Mouse (Mus musculus): ENCODE results near the gene Tmem150a. TPM values are rescaled to one million over a fixed set of nuclear protein-coding genes. Genes with fewer than 3 reads are reported as not detected.

Gene Tmem150a
- polyA plus RNA-seq, 1 experiment, result 13.0 TPM

GRCm38 (mm10) chr6:72390795-72391521 lies 35.7 kb downstream of the Tmem150a start:
- no peaks in the 10 kb centered on the region for H3K36me3 ChIP-seq (ENCODE audit: control insufficient read depth, insufficient read depth, low read length, poor library complexity, severe bottlenecking)
- H3K9ac ChIP-seq (ENCODE audit: low read depth, poor library complexity, severe bottlenecking), result no peak overlapping the region
- H3K4me1 ChIP-seq (ENCODE audit: control insufficient read depth, insufficient read depth, low read length), result no peaks in the 10 kb centered on the region
- no peak overlapping the region for H3K4me3 ChIP-seq (ENCODE audit: low read depth, low read length)
- no peaks in the 10 kb centered on the region for H3K9me3 ChIP-seq (replicated peaks; ENCODE audit: control insufficient read depth, insufficient read depth, low read length, poor library complexity, severe bottlenecking)
- no peaks in the 10 kb centered on the region for H3K27me3 ChIP-seq (ENCODE audit: control insufficient read depth, insufficient read depth, low read length, poor library complexity, severe bottlenecking)
- TF ChIP-seq CTCF (IDR thresholded peaks at IDR 0.05; ENCODE audit: low read depth, low read length) (no peak), POLR2A (IDR thresholded peaks at IDR 0.05; ENCODE audit: insufficient read depth, low read length) (no peak), EP300 (IDR thresholded peaks at IDR 0.05; ENCODE audit: insufficient read depth, low read depth, low read length) (no peak)
- 0 out of 2 replicates have a peak overlapping the region, but pooled peaks have one; percentile 7 for H3K27ac ChIP-seq (ENCODE audit: insufficient read depth, low read length)

DNA sequence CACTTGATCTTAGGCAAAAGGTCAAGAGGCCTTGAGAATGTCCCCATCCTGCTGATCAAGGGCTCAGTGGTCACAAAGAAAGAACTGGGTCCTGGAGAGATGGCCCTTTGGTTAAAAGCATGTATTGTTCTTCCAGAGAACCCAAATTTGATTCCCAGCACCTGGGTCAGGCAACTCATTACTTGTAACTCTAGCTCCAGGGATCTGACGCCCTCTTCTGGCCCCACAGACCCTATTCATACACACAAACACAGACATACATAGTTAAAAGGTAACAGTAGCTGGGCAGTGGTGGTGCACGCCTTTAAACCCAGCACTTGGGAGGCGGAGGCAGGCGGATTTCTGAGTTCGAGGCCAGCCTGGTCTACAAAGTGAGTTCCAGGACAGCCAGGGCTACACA lies 37.1 kb downstream of the Tmem150a start:
- Histone ChIP-seq H3K27me3 (ENCODE audit: control insufficient read depth, insufficient read depth, low read length, poor library complexity, severe bottlenecking) (no peaks in the 10 kb centered on the region), H3K27ac (ENCODE audit: insufficient read depth, low read length) (no peak overlapping the region), H3K4me3 (ENCODE audit: low read depth, low read length) (no peak overlapping the region), H3K36me3 (ENCODE audit: control insufficient read depth, insufficient read depth, low read length, poor library complexity, severe bottlenecking) (no peaks in the 10 kb centered on the region), H3K9ac (ENCODE audit: low read depth, poor library complexity, severe bottlenecking) (no peak overlapping the region), H3K9me3 (replicated peaks; ENCODE audit: control insufficient read depth, insufficient read depth, low read length, poor library complexity, severe bottlenecking) (no peaks in the 10 kb centered on the region), H3K4me1 (ENCODE audit: control insufficient read depth, insufficient read depth, low read length) (no peaks in the 10 kb centered on the region)
- TF ChIP-seq EP300 (IDR thresholded peaks at IDR 0.05; ENCODE audit: insufficient read depth, low read depth, low read length) (no peak), CTCF (IDR thresholded peaks at IDR 0.05; ENCODE audit: low read depth, low read length) (no peak), POLR2A (IDR thresholded peaks at IDR 0.05; ENCODE audit: insufficient read depth, low read length) (no peak)

DNA sequence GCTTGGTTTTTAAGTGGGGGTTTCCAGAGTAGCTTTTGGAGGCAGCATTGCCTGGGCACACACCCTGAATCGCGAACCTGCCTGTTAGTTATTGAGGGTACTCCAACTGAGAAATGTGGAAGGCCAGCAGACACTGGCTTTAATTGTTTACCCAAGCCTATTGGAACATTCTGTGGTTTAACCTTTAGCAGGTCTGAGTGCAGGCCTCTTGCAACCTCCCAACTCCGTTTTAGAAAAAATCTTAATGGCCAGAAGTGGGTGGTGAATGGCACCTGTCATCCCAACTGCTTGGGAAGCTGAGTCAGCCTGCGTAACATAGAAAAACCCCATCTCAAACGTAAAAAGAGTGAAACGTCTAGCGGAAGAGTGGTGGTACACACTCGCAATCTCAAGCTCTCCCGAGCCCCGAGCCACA lies 41.6 kb downstream of the Tmem150a start:
- Histone ChIP-seq H3K36me3 (ENCODE audit: control insufficient read depth, insufficient read depth, low read length, poor library complexity, severe bottlenecking) (no peaks in the 10 kb centered on the region), H3K9me3 (replicated peaks; ENCODE audit: control insufficient read depth, insufficient read depth, low read length, poor library complexity, severe bottlenecking) (no peaks in the 10 kb centered on the region), H3K9ac (ENCODE audit: low read depth, poor library complexity, severe bottlenecking) (no peak overlapping the region), H3K4me1 (ENCODE audit: control insufficient read depth, insufficient read depth, low read length) (no peaks in the 10 kb centered on the region), H3K27me3 (ENCODE audit: control insufficient read depth, insufficient read depth, low read length, poor library complexity, severe bottlenecking) (no peaks in the 10 kb centered on the region), H3K27ac (ENCODE audit: insufficient read depth, low read length) (no peak overlapping the region), H3K4me3 (ENCODE audit: low read depth, low read length) (no peak overlapping the region)
- TF ChIP-seq EP300 (IDR thresholded peaks at IDR 0.05; ENCODE audit: insufficient read depth, low read depth, low read length), result no peak
- no peak for TF ChIP-seq CTCF (IDR thresholded peaks at IDR 0.05; ENCODE audit: low read depth, low read length)
- no peak for TF ChIP-seq POLR2A (IDR thresholded peaks at IDR 0.05; ENCODE audit: insufficient read depth, low read length)

GRCm38 (mm10) chr6:72399967-72400366 lies 44.7 kb downstream of the Tmem150a start:
- Histone ChIP-seq H3K4me3 (ENCODE audit: low read depth, low read length) (no peak overlapping the region), H3K36me3 (ENCODE audit: control insufficient read depth, insufficient read depth, low read length, poor library complexity, severe bottlenecking) (no peaks in the 10 kb centered on the region), H3K27ac (ENCODE audit: insufficient read depth, low read length) (no peak overlapping the region), H3K9ac (ENCODE audit: low read depth, poor library complexity, severe bottlenecking) (no peak overlapping the region), H3K27me3 (ENCODE audit: control insufficient read depth, insufficient read depth, low read length, poor library complexity, severe bottlenecking) (no peaks in the 10 kb centered on the region), H3K9me3 (replicated peaks; ENCODE audit: control insufficient read depth, insufficient read depth, low read length, poor library complexity, severe bottlenecking) (no peaks in the 10 kb centered on the region), H3K4me1 (ENCODE audit: control insufficient read depth, insufficient read depth, low read length) (no peaks in the 10 kb centered on the region)
- no peak for TF ChIP-seq CTCF (IDR thresholded peaks at IDR 0.05; ENCODE audit: low read depth, low read length)
- no peak for TF ChIP-seq POLR2A (IDR thresholded peaks at IDR 0.05; ENCODE audit: insufficient read depth, low read length)
- no peak for TF ChIP-seq EP300 (IDR thresholded peaks at IDR 0.05; ENCODE audit: insufficient read depth, low read depth, low read length)

GRCm38 (mm10) chr6:72401875-72402274 lies 46.6 kb downstream of the Tmem150a start:
- no peak overlapping the region for H3K27ac ChIP-seq (ENCODE audit: insufficient read depth, low read length)
- no peaks in the 10 kb centered on the region for H3K27me3 ChIP-seq (ENCODE audit: control insufficient read depth, insufficient read depth, low read length, poor library complexity, severe bottlenecking)
- no peak overlapping the region for H3K4me3 ChIP-seq (ENCODE audit: low read depth, low read length)
- no peaks in the 10 kb centered on the region for H3K36me3 ChIP-seq (ENCODE audit: control insufficient read depth, insufficient read depth, low read length, poor library complexity, severe bottlenecking)
- H3K9ac ChIP-seq (ENCODE audit: low read depth, poor library complexity, severe bottlenecking), result no peak overlapping the region
- H3K9me3 ChIP-seq (replicated peaks; ENCODE audit: control insufficient read depth, insufficient read depth, low read length, poor library complexity, severe bottlenecking), result no peaks in the 10 kb centered on the region
- no peaks in the 10 kb centered on the region for H3K4me1 ChIP-seq (ENCODE audit: control insufficient read depth, insufficient read depth, low read length)
- TF ChIP-seq CTCF (IDR thresholded peaks at IDR 0.05; ENCODE audit: low read depth, low read length) (peak; percentile 73), POLR2A (IDR thresholded peaks at IDR 0.05; ENCODE audit: insufficient read depth, low read length) (no peak)

DNA sequence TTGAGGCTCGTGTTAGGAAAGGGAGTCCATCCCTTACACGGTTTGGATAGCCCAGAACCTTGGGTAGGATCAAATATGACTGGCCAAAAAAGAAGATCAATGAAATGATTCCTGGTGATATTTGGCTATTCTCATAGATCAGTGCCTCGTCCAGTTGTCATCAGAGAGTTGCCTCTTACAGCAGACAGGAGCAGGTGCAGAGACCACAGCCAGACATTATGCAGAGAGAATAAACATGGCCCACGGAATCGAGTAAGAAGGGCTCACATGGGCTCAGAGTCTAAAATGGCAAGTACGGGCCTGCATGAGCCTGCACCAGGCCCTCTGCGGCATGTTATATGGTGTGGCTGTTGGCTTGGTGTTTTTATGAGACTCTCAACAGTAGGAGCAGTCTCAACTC lies 50.1 kb downstream of the Tmem150a start:
- Histone ChIP-seq H3K36me3 (ENCODE audit: control insufficient read depth, insufficient read depth, low read length, poor library complexity, severe bottlenecking) (no peaks in the 10 kb centered on the region), H3K27ac (ENCODE audit: insufficient read depth, low read length) (no peak overlapping the region), H3K4me1 (ENCODE audit: control insufficient read depth, insufficient read depth, low read length) (no peaks in the 10 kb centered on the region), H3K9me3 (replicated peaks; ENCODE audit: control insufficient read depth, insufficient read depth, low read length, poor library complexity, severe bottlenecking) (no peaks in the 10 kb centered on the region), H3K4me3 (ENCODE audit: low read depth, low read length) (no peak overlapping the region), H3K9ac (ENCODE audit: low read depth, poor library complexity, severe bottlenecking) (no peak overlapping the region), H3K27me3 (ENCODE audit: control insufficient read depth, insufficient read depth, low read length, poor library complexity, severe bottlenecking) (no peaks in the 10 kb centered on the region)
- TF ChIP-seq CTCF (IDR thresholded peaks at IDR 0.05; ENCODE audit: low read depth, low read length), result no peak
- no peak for TF ChIP-seq EP300 (IDR thresholded peaks at IDR 0.05; ENCODE audit: insufficient read depth, low read depth, low read length)
- no peak for TF ChIP-seq POLR2A (IDR thresholded peaks at IDR 0.05; ENCODE audit: insufficient read depth, low read length)
